Mouse (Mus musculus) c-Kit-positive CD71-positive TER-119-positive erythroid progenitor cells, embryonic 14.5 days (primary cell): ENCODE measurements at regions not wholly inside any gene's neighbourhood (a gene's known extent, or its start where the extent isn't known, plus 50 kb on each side); places are given as distances from the start of the nearest gene placed in this dataset.
"Not testable (repeated sequence)": the region's sequence is repeated elsewhere in the genome, so short reads cannot be mapped to it uniquely, and the experiment has no call there.

ENCODE experiments used
- DNase-seq: peaks from one replicate; pipeline ENCODE4 v3.0.0-alpha.2; 2013; ENCODE audit warnings: low spot score

DNA sequence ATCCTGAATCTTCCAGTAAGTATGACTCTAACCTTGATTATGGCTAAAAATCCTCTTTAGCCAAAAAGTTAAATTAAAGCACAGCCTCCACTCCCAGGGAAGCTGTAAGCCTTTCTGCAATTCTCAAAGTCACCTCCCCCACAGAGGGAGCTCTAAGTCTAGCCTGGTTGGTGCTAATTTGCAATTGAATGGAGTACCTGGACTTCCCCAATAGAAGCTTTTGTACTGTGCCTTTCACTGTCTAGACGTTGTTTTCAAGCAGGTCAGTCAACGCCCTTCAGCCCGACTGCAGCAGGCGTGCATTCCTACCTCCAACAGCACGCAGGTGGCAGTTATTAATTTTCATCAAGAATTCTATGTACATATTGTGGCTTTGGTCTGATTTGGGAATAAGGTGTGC lies 87.2 kb downstream of the Catsperg2 start:
- not testable (repeated sequence) for DNase-seq

DNA sequence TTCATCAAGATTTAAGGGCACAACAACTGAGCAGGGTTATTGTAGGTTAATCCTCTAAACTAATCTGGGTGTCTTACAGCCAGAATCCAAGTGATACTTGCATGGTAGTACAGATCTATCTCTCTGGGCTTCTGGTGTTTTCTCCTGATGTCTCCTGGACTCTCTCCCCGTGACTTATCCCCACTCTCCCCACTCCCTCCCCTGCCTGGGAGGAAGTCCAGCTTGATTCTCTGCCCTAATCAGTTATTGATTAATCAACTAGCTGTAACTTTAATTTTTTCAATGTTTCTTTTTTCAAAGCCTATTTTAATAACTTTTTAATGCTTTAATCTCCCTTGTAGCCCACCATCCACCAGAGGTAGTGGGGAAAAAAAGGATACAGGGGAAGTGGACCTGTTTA lies 83.9 kb upstream of the Sipa1l3 start:
- DNase-seq: no peak

DNA sequence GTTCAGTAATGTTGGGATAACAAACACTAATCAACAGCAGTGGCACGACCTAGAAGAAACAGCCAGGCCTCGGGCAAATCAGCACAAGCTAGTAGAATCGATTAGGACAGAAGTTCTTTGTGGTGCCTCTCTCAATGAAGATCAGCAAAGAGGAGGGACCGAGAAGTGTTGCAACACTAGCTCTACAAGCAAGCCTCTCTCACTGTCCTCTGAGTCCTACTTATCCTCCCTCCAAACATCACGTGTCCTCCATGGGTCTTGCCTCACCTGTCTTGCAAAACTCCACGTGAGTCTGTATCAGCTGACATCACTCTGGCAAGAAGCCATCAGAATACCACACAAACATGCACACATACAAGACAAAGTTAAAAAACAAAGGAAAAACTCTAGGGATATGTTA lies 82.9 kb upstream of the Sipa1l3 start:
- no peak for DNase-seq

DNA sequence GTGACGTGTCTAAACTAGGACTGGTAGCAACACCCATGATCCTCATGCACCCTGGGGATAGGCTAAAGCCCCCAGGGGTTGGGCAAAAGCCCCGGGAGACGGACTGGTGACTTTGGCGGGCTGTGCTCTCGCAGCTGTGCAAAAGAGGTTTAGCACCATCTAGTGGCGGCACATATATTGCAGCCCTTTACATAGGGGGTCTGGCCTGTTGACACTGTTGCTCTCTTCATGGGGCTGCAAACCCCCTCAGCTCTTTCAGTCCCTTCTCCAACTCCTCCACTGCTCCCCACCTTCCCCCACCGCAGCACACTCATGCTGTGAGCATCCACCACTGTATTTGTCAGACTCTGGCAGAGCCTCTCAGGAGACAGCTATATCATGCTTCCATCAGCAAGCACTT lies 78.8 kb upstream of the Sipa1l3 start:
- DNase-seq: peak; percentile 13

DNA sequence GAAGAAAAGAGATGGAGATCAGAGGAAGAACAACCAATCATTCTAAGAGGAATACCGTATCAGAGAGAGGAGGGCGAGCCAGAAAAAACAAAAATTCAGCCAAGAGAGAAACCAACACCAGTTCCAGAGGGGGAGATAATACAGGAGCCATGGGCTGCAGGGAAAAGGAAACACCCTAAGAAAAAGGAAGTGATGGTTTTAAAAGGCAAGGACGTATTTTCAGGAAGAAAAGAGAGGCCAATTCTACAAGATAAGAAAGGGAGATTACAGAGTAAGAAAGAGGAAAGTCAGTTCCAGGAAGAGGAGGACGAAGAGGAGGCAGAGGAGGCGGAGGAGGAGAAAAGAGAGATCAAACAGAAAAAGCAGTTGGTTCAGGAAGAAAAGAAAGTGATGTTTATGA lies 59.7 kb upstream of the Sipa1l3 start:
- DNase-seq: no peak

DNA sequence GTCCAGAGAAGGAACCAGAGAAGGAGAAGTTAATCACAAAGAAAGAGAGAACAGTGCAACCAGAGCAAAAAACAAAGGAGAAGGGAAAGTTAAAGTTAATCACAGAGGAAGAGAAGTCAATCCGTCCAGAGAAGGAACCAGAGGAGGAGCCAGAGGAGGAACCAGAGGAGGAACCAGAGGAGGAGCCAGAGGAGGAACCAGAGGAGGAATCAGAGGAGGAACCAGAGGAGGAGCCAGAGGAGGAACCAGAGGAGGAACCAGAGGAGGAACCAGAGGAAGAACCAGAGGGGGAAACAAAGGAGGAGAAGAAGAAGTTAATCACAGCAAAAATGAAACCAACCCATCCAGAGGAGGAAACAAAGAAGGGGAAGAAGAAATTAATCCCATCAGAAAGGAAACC lies 57.2 kb upstream of the Sipa1l3 start:
- DNase-seq: no peak
